Mouse (Mus musculus) liver, embryonic 12.5 days (tissue): ENCODE data around the gene Rpl36al. TPM values are rescaled to one million over a fixed set of nuclear protein-coding genes. Genes with fewer than 3 reads are reported as not detected.

ENCODE experiments used
- ATAC-seq: fragments of 200-750 bp; cut with Nextera tagmentation; 2 replicates; pipeline ENCODE4 v1.8.0; 2017; ENCODE audit warnings: moderate number of reproducible peaks, mild to moderate bottlenecking, moderate library complexity
- H3K27ac ChIP-seq: fragments of 300-500 bp; sonication (generic); 2 replicates; pipeline ENCODE4 v1.5.1; 2016; ENCODE audit warnings: mild to moderate bottlenecking
- H3K27me3 ChIP-seq: fragments of 300-500 bp; sonication (generic); replicated peaks from 2 replicates; pipeline ENCODE4 v1.6.1; 2016; ENCODE audit warnings: mild to moderate bottlenecking, moderate library complexity
- H3K36me3 ChIP-seq: fragments of 300-500 bp; sonication (generic); 2 replicates; pipeline ENCODE4 v1.6.1; 2016; ENCODE audit warnings: mild to moderate bottlenecking, moderate library complexity
- H3K4me1 ChIP-seq: fragments of 300-500 bp; sonication (generic); 2 replicates; pipeline ENCODE4 v1.6.1; 2016
- H3K4me2 ChIP-seq: fragments of 300-500 bp; sonication (generic); 2 replicates; pipeline ENCODE4 v1.6.1; 2016; ENCODE audit warnings: mild to moderate bottlenecking, moderate library complexity
- H3K4me3 ChIP-seq: fragments of 300-500 bp; sonication (generic); 2 replicates; pipeline ENCODE4 v1.5.1; 2016; ENCODE audit warnings: mild to moderate bottlenecking, moderate library complexity
- H3K9ac ChIP-seq: fragments of 300-500 bp; sonication (generic); 2 replicates; pipeline ENCODE4 v1.6.1; 2016; ENCODE audit warnings: mild to moderate bottlenecking, moderate library complexity
- H3K9me3 ChIP-seq: fragments of 300-500 bp; sonication (generic); replicated peaks from 2 replicates; pipeline ENCODE4 v1.6.1; 2016; ENCODE audit warnings: mild to moderate bottlenecking, moderate library complexity
- WGBS: fragments of 180-500 bp; shearing (Covaris S2); methylation state at CpG from one replicate; pipeline ENCODE4 v1.1.7; 2016; ENCODE audit not compliant: insufficient replicate concordance; 5-methylcytosine and 5-hydroxymethylcytosine counted together
- microRNA-seq: library from miRNA; unstranded; fragments of <30 nt; microRNA quantifications from one replicate; pipeline ENCODE4, GENCODE M21; 2017
- polyA plus RNA-seq: library from polyadenylated mRNA; unstranded; fragments of >200 nt; fragmentation: Nextera tagmentation; extraction: Ambion mirVana; gene quantifications from 2 replicates; pipeline ENCODE4 v1.2.1, GENCODE M21; 2016

Gene Rpl36al
- polyA plus RNA-seq, 1 experiment from 2014 or later = 813 TPM

DNA sequence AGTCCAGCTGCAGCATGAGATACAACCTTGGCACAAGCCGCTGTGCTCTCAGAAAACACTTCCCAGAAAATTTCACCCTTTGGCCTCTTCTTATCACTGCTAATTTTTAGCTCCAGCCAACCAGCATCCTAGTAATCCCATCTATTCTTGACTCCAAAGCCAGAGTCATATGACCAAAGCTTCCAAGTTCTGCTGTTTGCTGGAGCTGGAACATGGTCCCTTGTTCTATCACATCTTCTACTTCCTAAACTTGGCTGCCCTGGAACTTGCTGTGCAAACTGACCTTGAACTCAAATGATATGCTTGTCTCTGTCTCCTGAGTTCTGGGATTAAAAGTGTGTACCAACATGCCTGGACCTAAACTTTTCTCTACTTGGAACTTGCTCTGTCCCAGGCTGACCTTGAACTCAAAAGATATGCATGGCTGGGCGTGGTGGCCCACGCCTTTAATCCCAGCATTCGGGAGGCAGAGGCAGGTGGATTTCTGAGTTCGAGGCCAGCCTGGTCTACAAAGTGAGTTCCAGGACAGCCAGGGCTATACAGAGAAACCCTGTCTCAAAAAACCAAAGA, 36.6 kb downstream of the Rpl36al start:
- 73% methylated on average over 5 of the region's 5 CpGs for WGBS
- Histone ChIP-seq H3K9me3 (no peaks in the 10 kb centered on the region), H3K4me2 (no peak overlapping the region), H3K36me3 (no peaks in the 10 kb centered on the region), H3K4me1 (no peaks in the 10 kb centered on the region), H3K9ac (no peak overlapping the region), H3K27me3 (no peaks in the 10 kb centered on the region; the same call in 1 of the 2 replicates), H3K4me3 (no peak overlapping the region), H3K27ac (no peak overlapping the region)
- ATAC-seq = no peak

DNA sequence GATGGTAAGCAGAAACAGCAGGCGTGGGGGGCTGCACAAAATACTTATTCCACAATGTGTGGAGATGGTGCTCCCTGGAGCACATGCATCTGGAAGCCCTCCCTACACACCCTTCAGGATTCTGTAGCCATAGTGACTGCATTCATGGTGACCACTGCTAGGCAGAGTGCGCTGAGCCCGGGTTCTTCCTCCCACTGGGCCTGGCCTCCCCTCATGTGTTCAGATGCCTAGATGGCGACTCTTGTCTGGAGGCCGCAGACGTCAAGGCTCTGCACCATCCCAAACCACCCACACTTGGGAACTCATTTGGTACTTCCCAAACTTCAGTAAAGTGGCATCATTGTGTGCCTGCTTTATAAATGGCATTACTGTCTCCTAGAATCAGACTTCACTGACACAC, 40.4 kb downstream of the Rpl36al start:
- H3K4me3 ChIP-seq = no peak overlapping the region
- H3K4me1 ChIP-seq = no peaks in the 10 kb centered on the region
- H3K4me2 ChIP-seq = no peak overlapping the region
- no peak overlapping the region for H3K9ac ChIP-seq
- 69% methylated on average over 6 of the region's 6 CpGs for WGBS
- no peak for ATAC-seq
- H3K9me3 ChIP-seq = no peaks in the 10 kb centered on the region
- no peaks in the 10 kb centered on the region for H3K36me3 ChIP-seq
- no peaks in the 10 kb centered on the region; the same call in 1 of the 2 replicates for H3K27me3 ChIP-seq
- H3K27ac ChIP-seq = no peak overlapping the region

DNA sequence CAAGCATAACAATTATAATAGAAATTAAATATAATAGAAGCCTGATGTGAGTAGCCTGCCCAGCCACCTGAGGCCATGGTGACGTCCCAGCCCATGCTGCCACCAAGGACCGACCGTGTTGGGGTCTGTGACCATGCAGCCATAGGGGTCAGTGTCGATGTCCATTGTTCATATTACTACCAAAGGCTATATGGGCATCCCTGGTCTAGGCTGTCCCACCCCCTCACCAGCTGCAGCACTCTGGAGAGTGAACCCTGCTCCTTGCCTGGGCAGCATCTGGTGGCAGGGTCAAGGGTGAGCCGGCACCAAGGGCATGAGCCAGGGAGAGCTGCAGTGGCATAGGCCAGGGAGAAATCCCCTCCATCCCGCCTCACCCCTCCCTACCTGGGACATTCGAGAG, 44.0 kb downstream of the Rpl36al start:
- 70% methylated on average over 7 of the region's 7 CpGs for WGBS
- no peaks in the 10 kb centered on the region for H3K36me3 ChIP-seq
- ATAC-seq = 0 out of 2 replicates have a peak, but pooled peaks have one; percentile 15
- H3K4me2 ChIP-seq = no peak overlapping the region
- no peaks in the 10 kb centered on the region for H3K9me3 ChIP-seq
- no peak overlapping the region for H3K4me3 ChIP-seq
- H3K4me1 ChIP-seq = no peaks in the 10 kb centered on the region
- H3K9ac ChIP-seq = no peak overlapping the region
- H3K27ac ChIP-seq = no peak overlapping the region
- no peaks in the 10 kb centered on the region; the same call in 1 of the 2 replicates for H3K27me3 ChIP-seq

DNA sequence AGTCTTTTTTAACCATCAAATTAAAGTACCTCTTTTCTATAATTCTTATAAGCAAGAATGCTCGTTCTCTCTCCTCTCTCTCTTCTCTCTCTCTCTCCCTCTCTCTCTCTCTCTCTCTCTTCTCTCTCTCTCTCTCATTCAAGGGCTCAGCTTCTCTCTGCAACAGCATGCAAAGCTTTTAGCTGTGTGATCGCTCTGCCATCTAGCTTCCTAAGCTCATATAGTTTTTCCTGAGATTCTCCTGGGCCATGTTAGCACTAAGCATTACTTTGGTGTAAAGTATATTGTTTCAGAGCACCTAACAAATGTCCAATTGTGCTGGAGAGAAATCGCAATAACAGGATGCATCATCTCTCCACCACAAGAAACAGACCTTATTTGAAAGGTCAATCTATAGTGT, 44.7 kb downstream of the Rpl36al start:
- Histone ChIP-seq H3K9me3 (no peaks in the 10 kb centered on the region), H3K27me3 (no peaks in the 10 kb centered on the region; the same call in 1 of the 2 replicates), H3K9ac (no peak overlapping the region), H3K4me1 (no peaks in the 10 kb centered on the region), H3K4me2 (no peak overlapping the region), H3K27ac (no peak overlapping the region), H3K36me3 (no peaks in the 10 kb centered on the region), H3K4me3 (no peak overlapping the region)
- no peak for ATAC-seq
- WGBS = 66% methylated on average over 3 of the region's 3 CpGs

Small RNAs within 50 kb of the gene (microRNA-seq; reads per million reads assigned to microRNA genes)
- gene Gm47287 (not detected), gene Gm47295 (1.8 reads per million)

Other genes with a start within 250 kb of the Rpl36al start
- 1,522 and 1,647 TPM in 2 replicates for gene Rps29, start 24.9 kb downstream of the Rpl36al start, polyA plus RNA-seq
- gene Lrr1, start 15.3 kb downstream of the Rpl36al start, polyA plus RNA-seq = 21.3 and 24.3 TPM in 2 replicates
- 48.4 and 51.0 TPM in 2 replicates for gene Mgat2, start 74 bp upstream of the Rpl36al start, polyA plus RNA-seq
- 28.5 and 29.0 TPM in 2 replicates for gene Gm49383, start 13.0 kb upstream of the Rpl36al start, polyA plus RNA-seq
- 8.9 and 9.2 TPM in 2 replicates for gene Dnaaf2, start 14.3 kb upstream of the Rpl36al start, polyA plus RNA-seq
- 28.6 and 29.3 TPM in 2 replicates for gene Gm49384, start 20.2 kb upstream of the Rpl36al start, polyA plus RNA-seq
- 31.1 and 31.5 TPM in 2 replicates for gene Pole2, start 44.1 kb upstream of the Rpl36al start, polyA plus RNA-seq
- 5.0 and 5.4 TPM in 2 replicates for gene Klhdc1, start 57.1 kb upstream of the Rpl36al start, polyA plus RNA-seq
- gene Klhdc2, start 112.6 kb upstream of the Rpl36al start, polyA plus RNA-seq = 122 and 123 TPM in 2 replicates
- gene Nemf, start 173.1 kb upstream of the Rpl36al start, polyA plus RNA-seq = 56.5 and 57.3 TPM in 2 replicates
- gene Arf6, start 188.1 kb upstream of the Rpl36al start, polyA plus RNA-seq = 81.1 and 83.3 TPM in 2 replicates
- 2.1 and 2.3 TPM in 2 replicates for gene Gm9887, start 188.4 kb upstream of the Rpl36al start, polyA plus RNA-seq